Mouse (Mus musculus) spleen, adult 2 months (tissue): ENCODE measurements around the gene Hdgfl2. TPM values are rescaled to one million over a fixed set of nuclear protein-coding genes. Genes with fewer than 3 reads are reported as not detected.
"Not testable (repeated sequence)": the region's sequence is repeated elsewhere in the genome, so short reads cannot be mapped to it uniquely, and the experiment has no call there.

Experiments used
- DNase-seq, 2 experiments: peaks; one replicate each; pipeline versions ENCODE4 v3.0.0 to v3.0.0-alpha.2; 2012 to 2021; ENCODE audit warnings: low spot score in 2 of 2, low read depth in 1 of 2
- H3K27ac ChIP-seq: fragments of 200-500 bp; 2 replicates; pipeline ENCODE4 v1.5.1; 2012; ENCODE audit warnings: low read length, inconsistent platforms; ENCODE audit not compliant: insufficient read depth
- H3K27me3 ChIP-seq: fragments of 200-500 bp; 2 replicates; pipeline ENCODE4 v1.6.1; 2012; ENCODE audit warnings: mild to moderate bottlenecking, moderate library complexity, low read length, inconsistent platforms; ENCODE audit not compliant: control insufficient read depth, insufficient read depth
- H3K36me3 ChIP-seq: fragments of 200-500 bp; 2 replicates; pipeline ENCODE4 v1.6.1; 2012; ENCODE audit warnings: mild to moderate bottlenecking, low read length, inconsistent platforms; ENCODE audit not compliant: control insufficient read depth, insufficient read depth
- H3K4me1 ChIP-seq: fragments of 200-500 bp; 2 replicates; pipeline ENCODE4 v1.6.1; 2011; ENCODE audit warnings: inconsistent platforms; ENCODE audit not compliant: control insufficient read depth, insufficient read depth, insufficient read length
- H3K4me3 ChIP-seq: fragments of 200-500 bp; 2 replicates; pipeline ENCODE4 v1.5.1; 2011; ENCODE audit warnings: mild to moderate bottlenecking, inconsistent platforms; ENCODE audit not compliant: insufficient read depth, insufficient read length; ENCODE audit errors: extremely low read depth
- CTCF ChIP-seq: fragments of 200-500 bp; IDR thresholded peaks from 2 replicates; pipeline ENCODE4 v1.5.1; 2011; ENCODE audit warnings: mild to moderate bottlenecking, inconsistent platforms; ENCODE audit not compliant: insufficient read depth, insufficient read length, insufficient replicate concordance; ENCODE audit errors: extremely low read depth
- POLR2A ChIP-seq: fragments of 200-500 bp; IDR thresholded peaks from 2 replicates; pipeline ENCODE4 v1.6.1; 2011; ENCODE audit warnings: low read depth, low read length, inconsistent platforms
- WGBS: fragments of 180-500 bp; shearing (Covaris S2); methylation state at CpG from one replicate; pipeline ENCODE4 v1.1.7; 2018; 5-methylcytosine and 5-hydroxymethylcytosine counted together
- polyA plus RNA-seq: library from polyadenylated mRNA; depleted of rRNA; stranded (reverse); fragments of >200 nt; gene quantifications from 2 replicates; pipeline ENCODE4 v1.2.3, GENCODE M21; 2012

Hdgfl2 gene
- polyA plus RNA-seq, 1 experiment, result 52.3 TPM

DNA sequence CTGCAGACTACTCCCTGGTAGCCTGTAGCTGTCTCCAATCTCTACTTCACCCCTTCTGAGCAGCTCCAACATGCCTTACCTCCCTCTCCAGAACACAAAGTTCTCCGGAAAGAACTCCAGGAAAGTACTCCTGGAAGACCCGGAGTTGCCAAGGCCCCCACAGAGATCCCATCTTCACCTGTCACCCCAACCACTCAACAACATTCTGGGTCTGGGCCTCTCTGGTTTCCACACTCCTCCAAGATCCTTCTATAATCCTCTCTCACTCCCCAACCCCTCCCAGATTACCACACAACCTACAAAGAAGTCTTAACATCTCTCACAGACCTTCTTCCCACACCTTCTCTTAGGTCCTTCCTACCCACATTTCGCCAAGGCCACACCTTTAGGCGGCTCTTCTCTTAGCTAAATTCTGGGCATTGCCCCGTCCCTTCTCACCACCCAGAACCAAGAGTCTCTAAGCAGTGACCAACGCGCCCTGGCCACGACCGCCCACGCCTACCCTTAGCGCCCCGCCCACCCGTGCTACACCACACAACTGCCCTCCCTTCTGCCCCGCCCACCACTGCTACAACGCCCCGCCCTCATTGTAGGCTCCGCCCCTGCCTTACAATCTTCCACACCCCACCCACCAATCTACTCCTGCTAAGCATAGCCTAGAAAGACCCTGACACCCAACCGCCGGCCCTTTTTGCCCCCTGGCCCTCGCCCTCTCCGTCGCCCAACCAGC is 5.2 kb upstream of the Hdgfl2 start:
- 9% methylated on average over 22 of the region's 22 CpGs for WGBS
- TF ChIP-seq CTCF (no peak), POLR2A (no peak)
- Histone ChIP-seq H3K4me3 (peak overlapping the region; percentile 77), H3K27me3 (no peaks in the 10 kb centered on the region), H3K4me1 (peaks cover 4% of the 10 kb centered on the region), H3K27ac (peak overlapping the region; percentile 96), H3K36me3 (peaks cover 28% of the 10 kb centered on the region)
- DNase-seq, result peak; percentile 70 to 75

DNA sequence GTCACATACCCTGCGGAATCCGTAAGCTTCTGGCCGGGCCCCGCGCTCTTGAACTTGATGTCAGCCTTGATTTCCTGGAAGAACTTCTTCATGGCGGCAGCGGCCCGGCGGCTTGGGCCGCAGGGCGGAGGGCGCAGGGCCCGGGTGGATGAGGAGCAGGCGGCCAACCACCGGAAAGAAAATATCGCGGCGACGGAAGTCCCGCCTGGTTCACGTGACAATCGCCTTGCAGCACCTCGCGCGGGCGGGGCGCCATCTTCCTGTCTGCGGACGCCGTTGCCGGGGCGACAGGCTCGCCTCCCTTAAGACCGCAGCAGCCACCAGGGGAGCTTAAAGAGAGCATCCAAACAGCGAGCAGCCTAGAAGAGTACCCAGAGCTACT is 4.6 kb upstream of the Hdgfl2 start, which contains the start of gene Ubxn6:
Gene Ubxn6, minus strand, starts transcription at position 202 of the 382 bp plus-strand sequence.
- TF ChIP-seq CTCF, result 0 out of 2 replicates have a peak, but pooled peaks have one; percentile 25
- TF ChIP-seq POLR2A, result 0 out of 2 replicates have a peak, but pooled peaks have one; percentile 8
- WGBS, result under 1% methylated on average over 35 of the region's 35 CpGs
- DNase-seq, result peak; percentile 93 to 98
- Histone ChIP-seq H3K4me3 (peak within 1 kb of the TSS; percentile 77), H3K36me3 (peaks cover 24% of the 10 kb centered on the region), H3K27ac (peak within 1 kb of the TSS; percentile 96), H3K27me3 (no peaks in the 10 kb centered on the region), H3K4me1 (peaks cover 4% of the 10 kb centered on the region)

- Histone ChIP-seq H3K27ac (no peak overlapping the region), H3K4me3 (no peak overlapping the region), H3K27me3 (no peaks in the 10 kb centered on the region), H3K4me1 (peaks cover 14% of the 10 kb centered on the region), H3K36me3 (peaks cover 10% of the 10 kb centered on the region)
- TF ChIP-seq POLR2A, result no peak
- no peak for TF ChIP-seq CTCF
- no peak for DNase-seq
- WGBS, result 83% methylated on average over 5 of the region's 5 CpGs
Measured at GRCm38 (mm10) chr17:56077523-56077922, 1.9 kb upstream of the Hdgfl2 start.

- not testable (repeated sequence) for DNase-seq, H3K36me3 ChIP-seq, H3K27me3 ChIP-seq
- peaks cover 14% of the 10 kb centered on the region for H3K4me1 ChIP-seq
- whole genome bisulfite sequencing, result 65% methylated on average over 9 of the region's 9 CpGs
- 0 out of 2 replicates have a peak overlapping the region, but pooled peaks have one; percentile 9 for H3K4me3 ChIP-seq
- peak overlapping the region; percentile 14; the same call in 1 of the 2 replicates for H3K27ac ChIP-seq
Measured at GRCm38 (mm10) chr17:56078361-56078760, 1.1 kb upstream of the Hdgfl2 start.

DNA sequence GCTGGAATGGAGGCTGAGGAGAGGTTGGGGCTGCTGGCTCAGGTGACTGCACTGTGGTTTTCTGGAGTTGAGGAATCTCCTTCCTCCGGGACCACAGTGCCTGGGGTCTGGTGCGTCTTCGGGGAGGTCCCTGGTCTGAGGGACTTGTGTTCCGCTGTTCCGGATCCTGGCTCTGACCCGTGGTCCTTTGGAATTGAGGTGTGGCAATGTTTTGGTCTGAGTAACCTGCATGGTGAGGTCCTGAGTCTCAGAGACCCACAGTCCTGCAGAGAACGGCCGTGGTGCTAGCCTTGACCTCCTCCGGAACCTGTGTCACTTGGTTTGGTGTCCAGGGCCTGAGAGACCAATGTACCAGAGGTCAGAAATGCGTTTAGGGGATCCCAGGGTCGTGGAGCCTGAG is 487 bp downstream of the Hdgfl2 start:
- no peak overlapping the region for H3K27ac ChIP-seq
- H3K36me3 ChIP-seq, result peaks cover 10% of the 10 kb centered on the region; the same call in 1 of the 2 replicates
- under 1% methylated on average over 11 of the region's 11 CpGs for WGBS
- H3K4me1 ChIP-seq, result peaks cover 14% of the 10 kb centered on the region
- no peak for DNase-seq
- H3K4me3 ChIP-seq, result peak overlapping the region; percentile 97
- no peaks in the 10 kb centered on the region for H3K27me3 ChIP-seq
- no peak for TF ChIP-seq CTCF
- TF ChIP-seq POLR2A, result no peak

- no peak overlapping the region for H3K4me3 ChIP-seq
- 38% methylated on average over 8 of the region's 8 CpGs for WGBS
- TF ChIP-seq POLR2A (no peak), CTCF (no peak)
- H3K36me3 ChIP-seq, result peaks cover 10% of the 10 kb centered on the region; the same call in 1 of the 2 replicates
- H3K27me3 ChIP-seq, result no peaks in the 10 kb centered on the region
- no peak for DNase-seq
- peaks cover 10% of the 10 kb centered on the region; the same call in 1 of the 2 replicates for H3K4me1 ChIP-seq
- H3K27ac ChIP-seq, result no peak overlapping the region
Measured at GRCm38 (mm10) chr17:56080781-56081585, 1.5 kb downstream of the Hdgfl2 start.

GRCm38 (mm10) chr17:56092312-56092711 is 12.9 kb downstream of the Hdgfl2 start:
- TF ChIP-seq POLR2A, result no peak
- TF ChIP-seq CTCF, result no peak
- Histone ChIP-seq H3K36me3 (peaks cover 21% of the 10 kb centered on the region), H3K27me3 (no peaks in the 10 kb centered on the region), H3K27ac (no peak overlapping the region), H3K4me1 (no peaks in the 10 kb centered on the region), H3K4me3 (no peak overlapping the region)
- no peak for DNase-seq
- WGBS, result 86% methylated on average over 1 of the region's 1 CpGs
